Mouse (Mus musculus) ES-E14 (cell line): Measurements from ENCODE around the gene Epb41l4b. TPM values are rescaled to one million over a fixed set of nuclear protein-coding genes. Genes with fewer than 3 reads are reported as not detected.

Experiments used
- DNase-seq: peaks from one replicate; pipeline ENCODE4 v3.0.0-alpha.2; 2013; ENCODE audit warnings: low read depth, low spot score
- H3K27ac ChIP-seq: 2 replicates; pipeline ENCODE4 v1.5.1; 2012; ENCODE audit warnings: low read depth, mild to moderate bottlenecking, low read length, moderate library complexity, mixed read lengths; ENCODE audit not compliant: poor library complexity, insufficient read depth, severe bottlenecking
- H3K36me3 ChIP-seq: 2 replicates; pipeline ENCODE4 v1.6.1; 2012; ENCODE audit warnings: mild to moderate bottlenecking, low read length, moderate library complexity, mixed read lengths; ENCODE audit not compliant: control insufficient read depth, poor library complexity, insufficient read depth, severe bottlenecking
- H3K4me1 ChIP-seq, 2 experiments: fragments of 150-350 bp in 1 of 2; sonication (generic) in 1 of 2; 2 replicates each; pipeline ENCODE4 v1.6.1; 2012; ENCODE audit warnings: low read length in 2 of 2, mild to moderate bottlenecking in 1 of 2, mixed read lengths in 1 of 2; ENCODE audit not compliant: control insufficient read depth in 2 of 2, insufficient read depth in 2 of 2, poor library complexity in 1 of 2
- H3K4me3 ChIP-seq, 2 experiments: fragments of 150-350 bp in 1 of 2; sonication (generic) in 1 of 2; 2 replicates each; pipeline ENCODE4 v1.5.1; 2012; ENCODE audit warnings: low read length in 2 of 2, low read depth in 1 of 2, mild to moderate bottlenecking in 1 of 2, mixed read lengths in 1 of 2; ENCODE audit not compliant: insufficient read depth in 1 of 2, poor library complexity in 1 of 2, severe bottlenecking in 1 of 2
- H3K9ac ChIP-seq: 2 replicates; pipeline ENCODE4 v1.6.1; 2012; ENCODE audit warnings: low read depth, mild to moderate bottlenecking, low read length, mixed read lengths; ENCODE audit not compliant: poor library complexity, insufficient read depth, severe bottlenecking
- H3K9me3 ChIP-seq: fragments of 150-350 bp; sonication (generic); 2 replicates; pipeline ENCODE4 v1.6.1; 2012; ENCODE audit warnings: low read depth, mild to moderate bottlenecking, low read length; ENCODE audit not compliant: control insufficient read depth, insufficient read depth
- CHD2 ChIP-seq: IDR thresholded peaks from 2 replicates; pipeline ENCODE4 v1.6.1; 2014; ENCODE audit warnings: mild to moderate bottlenecking, low read depth, low read length, inconsistent platforms
- HCFC1 ChIP-seq: IDR thresholded peaks from 2 replicates; pipeline ENCODE4 v1.6.1; 2012; ENCODE audit warnings: low read length, inconsistent platforms, borderline replicate concordance; ENCODE audit not compliant: insufficient read depth
- MAFK ChIP-seq: IDR thresholded peaks from 2 replicates; pipeline ENCODE4 v1.6.1; 2014; ENCODE audit warnings: mild to moderate bottlenecking, low read depth, low read length, inconsistent platforms; ENCODE audit not compliant: insufficient read depth
- ZC3H11A ChIP-seq: IDR thresholded peaks from 2 replicates; pipeline ENCODE4 v1.6.1; 2012; ENCODE audit warnings: low read depth, mild to moderate bottlenecking, inconsistent platforms, low read length, borderline replicate concordance
- ZNF384 ChIP-seq: IDR thresholded peaks from 2 replicates; pipeline ENCODE4 v1.6.1; 2012; ENCODE audit warnings: low read depth, low read length, inconsistent platforms
- in situ Hi-C, 2 experiments: fragments of 600-800 bp; cut with MboI; formaldehyde crosslinking; loops; one replicate each; pipeline ENCODE4 v1.15.1; 2025; ENCODE audit warnings: low sequenced_read_pairs in 2 of 2, inconsistent platforms in 1 of 2; ENCODE audit not compliant: unreplicated experiment in 2 of 2
- total RNA-seq: library from RNA; depleted of rRNA; stranded (reverse); fragments of 300-350 nt; gene quantifications from 2 replicates; pipeline ENCODE4 v1.2.3, GENCODE M21; 2012

Gene Epb41l4b
- total RNA-seq, 1 experiment, result 4.7 TPM

DNA sequence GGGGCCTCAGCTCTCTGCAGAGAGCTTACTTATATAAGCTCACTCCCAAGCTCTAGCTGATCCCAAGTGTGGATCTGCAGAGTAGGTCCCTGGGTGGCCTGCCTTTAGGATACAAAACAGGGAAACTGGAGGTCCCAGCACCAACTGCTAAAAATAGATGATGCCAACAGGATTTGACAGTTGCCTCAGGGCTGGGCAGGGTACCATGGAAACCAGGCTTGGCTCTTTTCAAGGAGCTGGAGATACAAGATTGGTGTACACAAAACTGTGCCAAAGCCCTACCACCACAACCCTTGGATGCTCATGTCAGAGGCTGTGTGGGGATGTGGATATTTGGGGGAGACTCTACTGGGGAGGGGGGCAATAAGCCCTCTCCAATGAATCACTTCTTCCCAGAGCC is 47.7 kb downstream of the Epb41l4b start:
- no peak overlapping the region for H3K4me3 ChIP-seq
- no peaks in the 10 kb centered on the region for H3K36me3 ChIP-seq
- DNase-seq, result no peak
- no peak for TF ChIP-seq HCFC1
- no peak for TF ChIP-seq CHD2
- no peak for TF ChIP-seq MAFK
- TF ChIP-seq ZC3H11A, result no peak
- no peak for TF ChIP-seq ZNF384
- no peaks in the 10 kb centered on the region for H3K9me3 ChIP-seq
- H3K4me1 ChIP-seq, result peaks cover 2 to 3% of the 10 kb centered on the region in 2 experiments; a peak in 3 of 4 replicates
- no peak overlapping the region for H3K9ac ChIP-seq
- H3K27ac ChIP-seq, result no peak overlapping the region
- in situ Hi-C loops, result no loop called here

DNA sequence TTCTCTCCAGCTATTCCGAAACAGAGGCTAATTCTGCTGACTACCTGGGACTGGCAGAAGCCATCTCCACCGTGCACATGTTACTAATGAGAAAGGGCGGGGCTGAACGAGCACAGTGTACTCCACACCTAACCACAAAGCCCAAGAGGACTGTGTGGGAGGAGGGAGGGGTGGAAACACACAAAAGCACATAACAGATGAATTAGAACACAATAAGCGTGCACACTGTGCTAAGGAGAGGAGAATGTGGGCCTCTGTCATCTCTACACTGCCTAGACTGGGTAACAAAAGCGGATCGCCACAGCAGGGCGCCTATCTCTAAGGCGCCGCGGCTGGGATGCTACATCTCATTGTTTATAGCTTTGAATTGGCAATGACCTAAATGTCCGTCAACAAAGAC is 51.9 kb downstream of the Epb41l4b start:
- Histone ChIP-seq H3K36me3 (no peaks in the 10 kb centered on the region), H3K9ac (no peak overlapping the region), H3K27ac (no peak overlapping the region), H3K4me1 (peaks cover 2 to 3% of the 10 kb centered on the region in 2 experiments; a peak in 3 of 4 replicates), H3K4me3 (no peak overlapping the region), H3K9me3 (no peaks in the 10 kb centered on the region)
- in situ Hi-C loops, result no loop called here
- DNase-seq, result peak; percentile 77
- TF ChIP-seq CHD2 (no peak), ZNF384 (no peak), MAFK (0 out of 2 replicates have a peak, but pooled peaks have one; percentile 12)

DNA sequence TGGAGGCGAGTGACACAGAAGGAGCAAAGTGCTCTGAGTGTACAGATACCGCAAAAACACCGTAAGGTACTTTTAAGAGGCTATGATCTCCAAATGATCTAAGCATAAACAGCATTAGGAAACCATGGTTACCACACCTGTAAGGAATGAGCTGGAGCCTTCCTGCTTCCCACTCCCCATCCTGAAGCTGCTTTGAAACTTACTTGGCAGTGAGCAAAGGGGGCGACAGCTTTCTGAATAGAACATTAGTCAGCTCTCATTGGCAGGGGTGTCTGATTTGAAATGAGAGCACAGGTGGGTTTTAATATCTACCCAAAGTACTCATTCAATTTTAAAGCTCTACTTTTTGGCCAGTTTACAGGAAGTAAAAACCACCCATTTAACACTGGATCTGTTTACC is 54.9 kb downstream of the Epb41l4b start:
- Histone ChIP-seq H3K9me3 (no peaks in the 10 kb centered on the region), H3K4me3 (no peak overlapping the region), H3K9ac (no peak overlapping the region), H3K4me1 (peaks cover 3 to 4% of the 10 kb centered on the region in 2 experiments; a peak in 3 of 4 replicates), H3K36me3 (no peaks in the 10 kb centered on the region), H3K27ac (no peak overlapping the region)
- no peak for DNase-seq
- in situ Hi-C loops, result no loop called here
- TF ChIP-seq MAFK, result no peak
- no peak for TF ChIP-seq HCFC1
- TF ChIP-seq CHD2, result no peak
- no peak for TF ChIP-seq ZC3H11A
- no peak for TF ChIP-seq ZNF384

DNA sequence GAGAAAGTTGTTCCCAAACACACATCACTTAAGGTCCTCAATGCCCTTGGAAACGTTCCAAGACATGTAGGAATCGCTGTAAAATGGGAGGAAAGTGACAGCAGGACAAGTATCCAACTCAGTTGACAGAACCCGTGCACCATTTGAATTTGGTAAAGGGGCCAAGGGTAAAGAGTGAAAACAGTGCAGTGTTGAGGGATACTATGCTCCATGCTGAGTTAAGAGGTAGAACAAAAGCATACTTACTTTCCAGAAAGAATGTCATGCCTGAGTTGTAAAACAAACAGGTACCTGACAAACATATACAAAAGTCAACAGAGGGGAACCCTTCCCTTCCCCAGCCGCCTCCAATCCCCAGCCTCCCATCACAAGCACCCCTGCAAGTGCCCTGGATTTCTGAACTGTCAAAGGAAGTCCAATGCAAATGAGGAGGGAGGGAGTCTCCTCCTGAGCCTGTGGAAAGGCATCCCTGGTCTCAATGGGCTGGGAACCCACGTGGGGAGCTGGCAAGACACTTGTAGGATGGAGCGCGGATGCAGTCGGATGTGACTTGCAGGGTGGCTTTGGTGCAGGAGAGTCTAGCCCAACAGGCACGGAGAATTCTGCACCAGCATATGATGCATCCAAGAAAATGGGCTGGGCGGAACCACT is 57.4 kb downstream of the Epb41l4b start:
- TF ChIP-seq HCFC1 (no peak), ZC3H11A (no peak), ZNF384 (no peak), CHD2 (no peak), MAFK (no peak)
- Histone ChIP-seq H3K4me3 (no peak overlapping the region), H3K9ac (no peak overlapping the region), H3K27ac (no peak overlapping the region; the same call in 1 of the 2 replicates), H3K9me3 (no peaks in the 10 kb centered on the region), H3K4me1 (peaks cover under 1 to 2% of the 10 kb centered on the region in 2 experiments; a peak in 1 of 4 replicates), H3K36me3 (no peaks in the 10 kb centered on the region)
- in situ Hi-C loops, result no loop called here
- no peak for DNase-seq

DNA sequence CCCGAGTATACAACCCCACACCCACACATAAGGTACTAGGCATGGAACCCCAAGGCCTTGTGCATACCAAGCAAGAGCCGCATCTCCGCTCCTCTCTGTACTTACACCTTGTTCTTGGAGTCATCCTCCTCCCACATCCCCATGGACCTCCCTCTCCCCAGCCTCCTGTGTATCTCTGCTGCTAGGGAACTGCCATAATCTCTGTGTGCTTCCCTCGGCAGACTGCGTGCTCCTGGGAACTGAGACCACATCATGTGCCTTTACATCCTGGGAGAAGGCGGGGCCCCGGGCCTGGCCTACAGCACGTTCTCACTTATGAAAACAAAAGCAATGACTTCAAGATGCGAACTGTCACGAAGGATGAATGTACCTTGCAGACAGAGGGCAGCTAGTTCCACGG is 59.6 kb downstream of the Epb41l4b start:
- Histone ChIP-seq H3K9me3 (no peaks in the 10 kb centered on the region), H3K27ac (no peak overlapping the region), H3K36me3 (no peaks in the 10 kb centered on the region), H3K4me3 (no peak overlapping the region), H3K9ac (no peak overlapping the region), H3K4me1 (peaks cover 0 to 7% of the 10 kb centered on the region in 2 experiments; a peak in 1 of 4 replicates)
- in situ Hi-C loops, result no loop called here
- DNase-seq, result no peak
- TF ChIP-seq ZC3H11A (no peak), ZNF384 (no peak), MAFK (no peak), HCFC1 (no peak), CHD2 (no peak)
